Mouse (Mus musculus) layer of hippocampus, adult 2 months (tissue): ENCODE data around the gene Pias4. TPM values are rescaled to one million over a fixed set of nuclear protein-coding genes. Genes with fewer than 3 reads are reported as not detected.

ENCODE experiments used
- DNase-seq, 2 experiments: peaks; one replicate each; pipeline ENCODE4 v3.0.0; 2022; ENCODE audit warnings: low spot score in 2 of 2
- H3K27ac ChIP-seq: fragments of 200-600 bp; 2 replicates; pipeline ENCODE4 v1.8.1; 2022
- H3K4me3 ChIP-seq: fragments of 200-600 bp; 2 replicates; pipeline ENCODE4 v1.8.1; 2022; ENCODE audit warnings: mild to moderate bottlenecking
- CTCF ChIP-seq: fragments of 200-600 bp; conservative IDR thresholded peaks from 2 replicates; pipeline ENCODE4 v1.8.1; 2022; ENCODE audit warnings: antibody characterized with exemption, mild to moderate bottlenecking, moderate library complexity
- microRNA-seq, 2 experiments: library from miRNA; unstranded; fragments of <30 nt; microRNA quantifications; one replicate each; pipeline ENCODE4 v1.2.0; 2021
- total RNA-seq, 2 experiments: library from RNA; stranded (reverse); gene quantifications; 2 replicates each; pipeline ENCODE4 v1.2.3; 2021

Gene Pias4
- total RNA-seq, 2 experiments from 2014 or later, result 29.4 to 29.5 TPM

DNA sequence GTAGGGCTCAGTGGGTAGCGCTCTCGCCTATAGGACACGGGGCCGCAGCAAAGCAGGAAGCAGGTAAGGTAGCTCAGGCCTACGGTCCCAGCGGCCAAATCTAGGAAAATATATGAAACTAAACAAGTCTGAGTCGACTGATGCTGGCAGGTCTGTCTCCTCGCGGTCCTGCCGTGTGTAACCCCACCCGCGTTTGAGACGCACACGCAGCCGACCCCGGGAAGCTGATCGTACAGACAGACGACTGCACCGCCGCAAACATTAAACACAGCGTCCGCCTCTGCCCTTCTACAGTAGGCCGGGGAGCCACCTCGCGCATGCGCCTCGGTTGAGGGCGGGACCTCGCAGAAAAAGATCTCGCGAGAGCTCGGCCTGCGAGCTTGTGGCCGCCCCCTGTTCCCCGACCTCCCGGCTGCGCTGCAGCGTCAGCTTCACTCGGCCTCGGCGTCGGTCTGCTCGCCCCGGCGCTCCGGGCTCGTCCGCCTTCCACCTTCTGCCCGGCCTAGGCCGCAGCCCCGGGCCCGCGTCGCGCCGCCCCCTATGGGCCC, 62.1 kb downstream of the Pias4 start, which contains the start of gene Map2k2:
Gene Map2k2 (plus strand): TSS at position 351 of the 548 bp plus-strand sequence.
- TF ChIP-seq CTCF, result no peak
- Histone ChIP-seq H3K4me3 (peak within 1 kb of the TSS; percentile 96), H3K27ac (peak within 1 kb of the TSS; percentile 99)
- peak; percentile 96 to 97 for DNase-seq

Small RNAs within 50 kb of the gene (microRNA-seq; reads per million reads assigned to microRNA genes)
- gene Mir5615-1, result 0 reads per million in 2 experiments
- gene Mir5615-2, result 0 reads per million in 2 experiments

Other genes starting within 250 kb of the Pias4 start
- 10 to 100 TPM; 20.8 to 21.9 TPM for gene Lmnb2, start 249.7 kb downstream of the Pias4 start, total RNA-seq
- gene Gadd45b, start 237.8 kb downstream of the Pias4 start, total RNA-seq, result 10 to 100 TPM; 17.0 to 17.5 TPM
- gene Gng7, start 153.0 kb downstream of the Pias4 start, total RNA-seq, result 100 to 1,000 TPM; 161 to 176 TPM
- gene Diras1, start 142.3 kb downstream of the Pias4 start, total RNA-seq, result 100 to 1,000 TPM in 1 of 2 experiments, 10 to 100 TPM in 1; 95.2 to 100 TPM
- gene Slc39a3, start 130.5 kb downstream of the Pias4 start, total RNA-seq, result 10 to 100 TPM; 60.8 to 66.1 TPM
- 100 to 1,000 TPM; 176 TPM for gene Sgta, start 107.7 kb downstream of the Pias4 start, total RNA-seq
- 10 to 100 TPM; 52.0 to 52.6 TPM for gene Thop1, start 97.9 kb downstream of the Pias4 start, total RNA-seq
- gene Creb3l3, start 69.0 kb downstream of the Pias4 start, total RNA-seq, result under 1 TPM; 0.20 to 0.66 TPM
- 100 to 1,000 TPM; 132 to 139 TPM for gene Map2k2, start 62.0 kb downstream of the Pias4 start, total RNA-seq
- 100 to 1,000 TPM; 103 to 109 TPM for gene Zbtb7a, start 32.7 kb downstream of the Pias4 start, total RNA-seq
- gene Eef2, start 8.7 kb upstream of the Pias4 start, total RNA-seq, result 100 to 1,000 TPM; 907 to 909 TPM
- gene Dapk3, start 15.1 kb upstream of the Pias4 start, total RNA-seq, result 10 to 100 TPM; 73.6 to 78.4 TPM
- gene 4930442H23Rik, start 15.9 kb upstream of the Pias4 start, total RNA-seq, result not detected
- under 1 TPM; 0.32 to 0.33 TPM for gene Nmrk2, start 34.1 kb upstream of the Pias4 start, total RNA-seq
- 100 to 1,000 TPM; 144 to 150 TPM for gene Atcay, start 62.9 kb upstream of the Pias4 start, total RNA-seq
- 10 to 100 TPM; 66.2 to 70.2 TPM for gene Zfr2, start 65.2 kb upstream of the Pias4 start, total RNA-seq
- gene Matk, start 85.0 kb upstream of the Pias4 start, total RNA-seq, result 100 to 1,000 TPM; 260 to 267 TPM
- gene Mrpl54, start 99.0 kb upstream of the Pias4 start, total RNA-seq, result 10 to 100 TPM; 37.4 to 42.0 TPM
- 10 to 100 TPM; 32.6 to 37.3 TPM for gene Apba3, start 99.0 kb upstream of the Pias4 start, total RNA-seq
- gene Tjp3, start 123.7 kb upstream of the Pias4 start, total RNA-seq, result under 1 TPM; 0.54 to 0.91 TPM
- 100 to 1,000 TPM; 308 to 314 TPM for gene Pip5k1c, start 125.0 kb upstream of the Pias4 start, total RNA-seq
- gene Cactin, start 153.2 kb upstream of the Pias4 start, total RNA-seq, result 10 to 100 TPM; 27.6 to 30.7 TPM
- 1 to 10 TPM; 1.3 to 1.4 TPM for gene Tbxa2r, start 160.8 kb upstream of the Pias4 start, total RNA-seq
- gene Gipc3, start 175.3 kb upstream of the Pias4 start, total RNA-seq, result 1 to 10 TPM; 1.7 to 1.8 TPM
- gene Hmg20b, start 182.6 kb upstream of the Pias4 start, total RNA-seq, result 10 to 100 TPM; 27.5 to 30.8 TPM
- 10 to 100 TPM; 42.8 to 45.9 TPM for gene Mfsd12, start 189.6 kb upstream of the Pias4 start, total RNA-seq
- 1 to 10 TPM; 1.6 to 2.4 TPM for gene 4930404N11Rik, start 197.9 kb upstream of the Pias4 start, total RNA-seq
- 10 to 100 TPM; 70.1 to 72.0 TPM for gene Fzr1, start 210.6 kb upstream of the Pias4 start, total RNA-seq
- 10 to 100 TPM; 75.9 to 79.7 TPM for gene Dohh, start 216.5 kb upstream of the Pias4 start, total RNA-seq
- 1 to 10 TPM; 4.4 to 6.1 TPM for gene Gm48551, start 216.5 kb upstream of the Pias4 start, total RNA-seq
- gene Gm48552, start 221.1 kb upstream of the Pias4 start, total RNA-seq, result 1 to 10 TPM; 5.5 to 8.1 TPM
- 1 to 10 TPM; 1.9 to 2.1 TPM for gene Smim24, start 225.1 kb upstream of the Pias4 start, total RNA-seq